Mouse (Mus musculus): ENCODE results near the gene Fcrl6. TPM values are rescaled to one million over a fixed set of nuclear protein-coding genes. Genes with fewer than 3 reads are reported as not detected.

Fcrl6 gene
- polyA plus RNA-seq, 1 experiment, result 0.10 TPM

DNA sequence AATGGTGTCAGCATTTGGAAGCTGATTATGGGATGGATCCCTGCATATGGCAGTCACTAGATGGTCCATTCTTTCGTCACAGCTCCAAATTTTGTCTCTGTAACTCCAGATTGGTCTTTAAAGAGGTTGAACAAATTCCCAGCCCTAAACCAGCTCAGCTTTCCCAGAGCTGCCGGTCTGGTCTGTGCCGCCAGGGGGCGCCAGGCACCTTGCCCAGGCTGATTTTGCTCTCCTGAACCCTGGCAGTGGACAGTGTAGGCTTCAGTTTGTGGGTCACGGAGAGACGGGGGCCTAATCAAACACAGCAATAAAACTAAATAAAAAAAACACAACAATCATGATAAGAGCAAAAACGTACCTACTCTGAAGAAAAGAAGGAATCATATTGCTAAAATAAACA lies 16.9 kb upstream of the Fcrl6 start:
- TF ChIP-seq POLR2A (IDR thresholded peaks at IDR 0.05; ENCODE audit: borderline replicate concordance, insufficient read depth, low read length) (no peak), CTCF (IDR thresholded peaks at IDR 0.05; ENCODE audit: borderline replicate concordance, insufficient read depth, low read depth, low read length) (peak; percentile 89)
- peak; percentile 62 to 73 for DNase-seq
- H3K4me1 ChIP-seq (ENCODE audit: control insufficient read depth, insufficient read depth, low read length), result no peaks in the 10 kb centered on the region
- no peak overlapping the region for H3K27ac ChIP-seq (ENCODE audit: insufficient read depth, low read length)
- no peak overlapping the region for H3K4me3 ChIP-seq (replicated peaks; ENCODE audit: insufficient read depth, low read depth, low read length)
- no peaks in the 10 kb centered on the region for H3K27me3 ChIP-seq (ENCODE audit: control insufficient read depth, insufficient read depth, low read length)
- 12% methylated on average over 7 of the region's 7 CpGs for WGBS

DNA sequence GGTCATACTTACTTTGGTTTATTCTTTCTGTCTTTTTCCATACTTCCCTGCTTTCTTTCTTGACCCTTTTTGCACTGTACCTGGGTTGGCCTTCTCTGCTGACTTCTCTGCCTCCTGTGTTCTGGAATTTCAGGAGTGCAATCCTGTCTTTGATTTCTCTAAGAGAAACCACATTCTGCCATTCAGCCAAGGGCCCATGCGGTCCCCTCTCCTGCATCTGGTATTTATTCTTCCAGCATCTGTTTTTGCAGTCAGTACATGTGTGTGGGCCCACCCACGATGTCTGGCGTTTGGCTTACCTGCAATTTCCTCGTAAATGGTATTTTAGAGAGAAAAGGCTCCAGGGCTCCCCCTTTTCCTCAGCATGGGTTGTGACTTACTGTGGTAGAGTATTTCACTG lies 15.8 kb upstream of the Fcrl6 start:
- no peaks in the 10 kb centered on the region for H3K27me3 ChIP-seq (ENCODE audit: control insufficient read depth, insufficient read depth, low read length)
- no peak overlapping the region for H3K27ac ChIP-seq (ENCODE audit: insufficient read depth, low read length)
- H3K4me3 ChIP-seq (replicated peaks; ENCODE audit: insufficient read depth, low read depth, low read length), result no peak overlapping the region
- DNase-seq, result no peak
- H3K4me1 ChIP-seq (ENCODE audit: control insufficient read depth, insufficient read depth, low read length), result no peaks in the 10 kb centered on the region
- 89% methylated on average over 4 of the region's 4 CpGs for whole genome bisulfite sequencing
- no peak for TF ChIP-seq POLR2A (IDR thresholded peaks at IDR 0.05; ENCODE audit: borderline replicate concordance, insufficient read depth, low read length)
- TF ChIP-seq CTCF (IDR thresholded peaks at IDR 0.05; ENCODE audit: borderline replicate concordance, insufficient read depth, low read depth, low read length), result no peak

DNA sequence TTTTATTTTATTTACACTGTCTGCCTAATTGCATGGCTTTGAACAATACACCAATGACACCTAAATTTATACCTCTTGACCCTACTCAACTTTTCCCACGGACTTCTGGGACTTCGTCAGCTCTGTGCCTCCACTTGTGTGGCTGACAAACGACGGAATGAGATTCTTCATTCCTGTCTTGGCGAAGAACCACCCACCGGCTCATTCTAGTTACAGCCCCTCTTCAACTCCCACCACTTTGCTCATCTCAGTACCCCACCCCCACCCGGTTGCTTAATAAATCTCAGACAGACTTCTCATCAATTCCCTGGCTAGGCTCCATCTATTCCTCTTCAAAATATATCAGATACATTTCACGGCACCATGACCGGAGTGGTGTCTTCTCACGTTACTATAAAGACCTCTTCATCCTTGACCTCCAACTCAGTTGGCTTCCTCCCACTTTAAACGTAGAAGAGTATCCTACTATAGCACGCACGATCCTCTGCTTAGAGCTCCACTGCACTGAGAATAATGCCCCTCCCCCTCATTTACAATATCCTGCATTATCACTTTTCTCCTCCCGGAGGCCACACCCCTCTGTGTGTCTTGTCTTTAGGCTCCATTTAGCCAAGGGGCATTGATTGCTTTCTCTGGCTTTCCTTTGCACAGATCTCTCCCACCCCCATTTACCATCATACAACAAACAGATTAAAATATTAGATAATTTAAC lies 15.2 kb upstream of the Fcrl6 start:
- Histone ChIP-seq H3K4me1 (ENCODE audit: control insufficient read depth, insufficient read depth, low read length) (no peaks in the 10 kb centered on the region), H3K27me3 (ENCODE audit: control insufficient read depth, insufficient read depth, low read length) (no peaks in the 10 kb centered on the region), H3K4me3 (replicated peaks; ENCODE audit: insufficient read depth, low read depth, low read length) (peak overlapping the region; percentile 4), H3K27ac (ENCODE audit: insufficient read depth, low read length) (no peak overlapping the region)
- no peak for DNase-seq
- no peak for TF ChIP-seq POLR2A (IDR thresholded peaks at IDR 0.05; ENCODE audit: borderline replicate concordance, insufficient read depth, low read length)
- 34% methylated on average over 14 of the region's 14 CpGs for WGBS

DNA sequence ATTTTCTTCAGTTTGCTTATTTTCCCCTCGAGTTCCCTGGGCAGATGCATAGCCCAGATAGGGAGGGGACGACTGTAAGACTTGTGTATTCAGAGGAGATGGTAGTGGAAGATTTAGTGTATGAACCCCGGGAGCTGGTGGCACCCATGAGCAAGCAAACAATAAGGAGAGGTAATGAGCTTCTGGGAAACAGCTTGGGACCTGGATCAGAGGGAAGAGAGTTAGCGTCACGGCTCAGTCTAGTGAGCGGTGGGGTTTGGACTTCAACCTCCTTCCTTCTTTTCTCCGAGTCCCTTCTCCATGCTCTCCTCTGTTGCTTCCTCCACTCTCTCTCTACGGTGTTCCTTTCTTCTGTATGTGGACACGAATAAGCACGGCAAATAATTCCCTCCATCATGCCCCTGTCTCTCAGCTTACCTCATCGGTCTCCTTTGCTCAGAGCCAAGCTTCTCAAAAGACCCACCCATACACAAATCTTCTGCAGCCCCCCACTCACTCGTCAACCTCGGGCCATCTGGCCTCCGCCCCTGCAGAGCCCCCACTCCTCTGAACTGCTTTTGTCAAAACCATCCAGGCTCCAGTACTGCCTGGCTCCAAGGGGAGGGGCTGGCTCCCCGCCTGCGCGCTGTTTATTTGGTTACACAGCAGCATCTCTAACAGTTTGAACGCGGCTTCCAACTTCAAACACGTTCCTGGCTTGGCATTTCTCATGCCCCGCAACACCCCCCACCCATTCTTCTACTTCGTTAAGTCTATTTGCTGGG lies 14.4 kb upstream of the Fcrl6 start:
- peak; percentile 21 to 32 for DNase-seq
- Histone ChIP-seq H3K27ac (ENCODE audit: insufficient read depth, low read length) (no peak overlapping the region), H3K27me3 (ENCODE audit: control insufficient read depth, insufficient read depth, low read length) (no peaks in the 10 kb centered on the region), H3K4me3 (replicated peaks; ENCODE audit: insufficient read depth, low read depth, low read length) (peak overlapping the region; percentile 61), H3K4me1 (ENCODE audit: control insufficient read depth, insufficient read depth, low read length) (no peaks in the 10 kb centered on the region)
- WGBS, result 3% methylated on average over 22 of the region's 22 CpGs
- TF ChIP-seq POLR2A (IDR thresholded peaks at IDR 0.05; ENCODE audit: borderline replicate concordance, insufficient read depth, low read length), result no peak
- TF ChIP-seq CTCF (IDR thresholded peaks at IDR 0.05; ENCODE audit: borderline replicate concordance, insufficient read depth, low read depth, low read length), result no peak

DNA sequence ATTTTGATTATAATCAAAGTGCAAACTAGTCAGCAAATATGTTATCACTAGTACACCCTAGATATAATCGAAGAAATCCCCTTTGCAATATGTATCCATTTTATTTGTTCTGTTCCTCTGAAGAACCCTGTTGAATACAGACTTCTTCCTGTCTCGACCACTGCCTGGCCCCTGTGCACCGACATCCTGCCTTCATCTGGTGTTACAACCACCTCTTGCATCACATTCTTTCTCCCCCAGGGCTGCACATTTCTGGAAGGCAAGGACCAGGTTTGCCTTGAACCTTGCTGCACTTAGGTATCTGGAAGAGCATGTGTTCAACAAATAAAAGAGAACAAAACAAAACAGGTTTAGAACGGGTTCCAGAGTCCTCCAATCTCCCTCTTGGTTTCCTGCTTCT lies 13.1 kb upstream of the Fcrl6 start:
- no peak for TF ChIP-seq CTCF (IDR thresholded peaks at IDR 0.05; ENCODE audit: borderline replicate concordance, insufficient read depth, low read depth, low read length)
- no peak for TF ChIP-seq POLR2A (IDR thresholded peaks at IDR 0.05; ENCODE audit: borderline replicate concordance, insufficient read depth, low read length)
- 86% methylated on average over 4 of the region's 4 CpGs for WGBS
- Histone ChIP-seq H3K27me3 (ENCODE audit: control insufficient read depth, insufficient read depth, low read length) (no peaks in the 10 kb centered on the region), H3K4me3 (replicated peaks; ENCODE audit: insufficient read depth, low read depth, low read length) (no peak overlapping the region), H3K4me1 (ENCODE audit: control insufficient read depth, insufficient read depth, low read length) (no peaks in the 10 kb centered on the region), H3K27ac (ENCODE audit: insufficient read depth, low read length) (no peak overlapping the region)
- no peak for DNase-seq

DNA sequence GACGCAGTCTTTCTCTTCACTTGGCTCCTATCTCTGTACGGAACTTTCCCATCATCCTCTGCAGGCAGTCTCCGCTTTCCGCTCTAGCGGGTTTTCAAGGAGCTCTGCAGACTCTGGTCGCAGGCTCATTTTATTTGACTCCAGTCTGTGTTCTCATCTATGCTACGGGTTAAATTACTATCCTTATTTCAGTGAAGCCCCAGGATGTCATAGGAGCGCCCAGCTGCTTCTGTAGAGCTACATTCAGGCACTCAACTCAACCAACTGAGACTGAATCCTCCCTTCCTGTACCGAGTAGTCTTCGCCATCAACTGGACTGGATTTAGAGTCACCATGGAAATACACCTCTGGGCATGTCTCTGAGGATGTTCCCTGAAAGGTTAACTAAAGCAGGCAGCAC lies 12.3 kb upstream of the Fcrl6 start:
- 82% methylated on average over 10 of the region's 10 CpGs for WGBS
- Histone ChIP-seq H3K4me1 (ENCODE audit: control insufficient read depth, insufficient read depth, low read length) (no peaks in the 10 kb centered on the region), H3K27ac (ENCODE audit: insufficient read depth, low read length) (no peak overlapping the region), H3K27me3 (ENCODE audit: control insufficient read depth, insufficient read depth, low read length) (no peaks in the 10 kb centered on the region), H3K4me3 (replicated peaks; ENCODE audit: insufficient read depth, low read depth, low read length) (no peak overlapping the region)
- DNase-seq, result no peak
- TF ChIP-seq CTCF (IDR thresholded peaks at IDR 0.05; ENCODE audit: borderline replicate concordance, insufficient read depth, low read depth, low read length) (no peak), POLR2A (IDR thresholded peaks at IDR 0.05; ENCODE audit: borderline replicate concordance, insufficient read depth, low read length) (no peak)

DNA sequence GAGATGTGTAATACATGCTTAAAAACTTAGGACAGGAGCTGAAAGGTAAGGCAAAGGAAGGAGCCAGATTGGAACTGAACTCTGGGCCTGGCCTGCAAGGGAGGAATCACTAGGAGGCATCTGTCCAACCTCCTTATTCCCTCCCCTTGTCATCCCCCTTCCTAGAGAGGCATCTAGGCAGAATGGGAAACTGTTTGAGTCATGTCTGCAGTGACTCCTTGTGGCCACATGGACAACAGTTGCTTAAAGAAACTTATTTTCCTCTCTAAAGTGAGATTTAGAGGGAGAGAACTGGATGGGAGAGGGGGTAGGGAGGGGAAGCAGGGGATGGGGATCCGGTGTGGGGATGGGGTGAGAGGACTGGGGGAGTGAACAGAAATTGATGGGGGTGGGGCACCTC lies 10.4 kb upstream of the Fcrl6 start:
- no peak for DNase-seq
- TF ChIP-seq CTCF (IDR thresholded peaks at IDR 0.05; ENCODE audit: borderline replicate concordance, insufficient read depth, low read depth, low read length), result no peak
- TF ChIP-seq POLR2A (IDR thresholded peaks at IDR 0.05; ENCODE audit: borderline replicate concordance, insufficient read depth, low read length), result no peak
- 78% methylated on average over 1 of the region's 1 CpGs for WGBS
- Histone ChIP-seq H3K4me1 (ENCODE audit: control insufficient read depth, insufficient read depth, low read length) (no peaks in the 10 kb centered on the region), H3K4me3 (replicated peaks; ENCODE audit: insufficient read depth, low read depth, low read length) (no peak overlapping the region), H3K27me3 (ENCODE audit: control insufficient read depth, insufficient read depth, low read length) (no peaks in the 10 kb centered on the region), H3K27ac (ENCODE audit: insufficient read depth, low read length) (no peak overlapping the region)

DNA sequence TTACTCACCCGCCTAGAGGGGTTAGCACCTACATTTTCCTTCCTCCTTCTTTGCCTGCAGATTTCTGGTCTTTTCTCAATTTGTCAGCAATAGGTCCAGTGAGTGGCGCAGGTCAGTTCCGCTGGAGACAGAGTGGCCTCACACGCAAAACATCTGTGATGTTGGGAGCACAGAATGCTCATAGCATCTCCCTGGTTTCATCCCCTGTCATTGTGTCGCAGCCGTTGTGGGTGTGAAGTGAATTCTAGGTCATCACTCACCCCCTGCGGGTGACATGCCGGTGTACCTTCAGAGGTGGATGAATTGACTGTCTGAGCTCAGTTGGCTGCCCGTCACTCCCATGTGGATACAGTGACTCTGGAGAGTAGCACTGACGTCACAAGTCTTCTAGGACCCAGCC lies 9.0 kb upstream of the Fcrl6 start:
- DNase-seq, result no peak
- no peak for TF ChIP-seq CTCF (IDR thresholded peaks at IDR 0.05; ENCODE audit: borderline replicate concordance, insufficient read depth, low read depth, low read length)
- TF ChIP-seq POLR2A (IDR thresholded peaks at IDR 0.05; ENCODE audit: borderline replicate concordance, insufficient read depth, low read length), result no peak
- no peak overlapping the region for H3K4me3 ChIP-seq (replicated peaks; ENCODE audit: insufficient read depth, low read depth, low read length)
- 74% methylated on average over 10 of the region's 10 CpGs for WGBS
- H3K27me3 ChIP-seq (ENCODE audit: control insufficient read depth, insufficient read depth, low read length), result no peaks in the 10 kb centered on the region
- no peak overlapping the region for H3K27ac ChIP-seq (ENCODE audit: insufficient read depth, low read length)
- H3K4me1 ChIP-seq (ENCODE audit: control insufficient read depth, insufficient read depth, low read length), result no peaks in the 10 kb centered on the region

Measured in cerebellum, adult 2 months (tissue).